Mouse (Mus musculus): ENCODE results near the gene Ift80.

Ift80 gene

GRCm38 (mm10) chr3:68895426-68895825 lies 108.9 kb downstream of the Ift80 start:
- no peak overlapping the region for H3K4me3 ChIP-seq (replicated peaks; ENCODE audit: low read length)
- no peaks in the 10 kb centered on the region for H3K9me3 ChIP-seq (ENCODE audit: low read length)
- H3K4me1 ChIP-seq (replicated peaks; ENCODE audit: low read depth, low read length) = peaks cover 13% of the 10 kb centered on the region
- H3K27me3 ChIP-seq (ENCODE audit: insufficient read depth, low read length) = no peaks in the 10 kb centered on the region
- no peak for TF ChIP-seq NANOG (IDR thresholded peaks at IDR 0.05; ENCODE audit: borderline replicate concordance, low read length)
- TF ChIP-seq CTCF (conservative IDR thresholded peaks at IDR 0.05; ENCODE audit: low read length) = no peak
- no peak for TF ChIP-seq POU5F1 (IDR thresholded peaks at IDR 0.05; ENCODE audit: borderline replicate concordance, low read length)
- no peaks in the 10 kb centered on the region; the same call in 1 of the 2 replicates for H3K36me3 ChIP-seq (ENCODE audit: insufficient read depth, low read length)

GRCm38 (mm10) chr3:68886845-68887244 lies 117.5 kb downstream of the Ift80 start:
- no peak for TF ChIP-seq POU5F1 (IDR thresholded peaks at IDR 0.05; ENCODE audit: borderline replicate concordance, low read length)
- no peak for TF ChIP-seq NANOG (IDR thresholded peaks at IDR 0.05; ENCODE audit: borderline replicate concordance, low read length)
- no peak for TF ChIP-seq CTCF (conservative IDR thresholded peaks at IDR 0.05; ENCODE audit: low read length)
- no peaks in the 10 kb centered on the region for H3K4me1 ChIP-seq (replicated peaks; ENCODE audit: low read depth, low read length)
- H3K27me3 ChIP-seq (ENCODE audit: insufficient read depth, low read length) = no peaks in the 10 kb centered on the region
- H3K4me3 ChIP-seq (replicated peaks; ENCODE audit: low read length) = no peak overlapping the region
- H3K36me3 ChIP-seq (ENCODE audit: insufficient read depth, low read length) = no peaks in the 10 kb centered on the region
- no peaks in the 10 kb centered on the region for H3K9me3 ChIP-seq (ENCODE audit: low read length)

- H3K4me3 ChIP-seq (replicated peaks; ENCODE audit: low read length) = no peak overlapping the region
- no peak for TF ChIP-seq CTCF (conservative IDR thresholded peaks at IDR 0.05; ENCODE audit: low read length)
- TF ChIP-seq POU5F1 (IDR thresholded peaks at IDR 0.05; ENCODE audit: borderline replicate concordance, low read length) = no peak
- no peak for TF ChIP-seq NANOG (IDR thresholded peaks at IDR 0.05; ENCODE audit: borderline replicate concordance, low read length)
- H3K9me3 ChIP-seq (ENCODE audit: low read length) = no peaks in the 10 kb centered on the region
- H3K27me3 ChIP-seq (ENCODE audit: insufficient read depth, low read length) = peaks cover 36% of the 10 kb centered on the region
- peaks cover 6% of the 10 kb centered on the region for H3K4me1 ChIP-seq (replicated peaks; ENCODE audit: low read depth, low read length)
- no peaks in the 10 kb centered on the region for H3K36me3 ChIP-seq (ENCODE audit: insufficient read depth, low read length)
These were observed 130.3 kb downstream of the Ift80 start for GRCm38 (mm10) chr3:68874079-68874478.

GRCm38 (mm10) chr3:68870568-68870950 lies 133.8 kb downstream of the Ift80 start:
- H3K36me3 ChIP-seq (ENCODE audit: insufficient read depth, low read length) = no peaks in the 10 kb centered on the region
- H3K27me3 ChIP-seq (ENCODE audit: insufficient read depth, low read length) = peaks cover 65% of the 10 kb centered on the region
- H3K9me3 ChIP-seq (ENCODE audit: low read length) = no peaks in the 10 kb centered on the region
- H3K4me1 ChIP-seq (replicated peaks; ENCODE audit: low read depth, low read length) = peaks cover 14% of the 10 kb centered on the region
- TF ChIP-seq POU5F1 (IDR thresholded peaks at IDR 0.05; ENCODE audit: borderline replicate concordance, low read length) = no peak
- no peak for TF ChIP-seq NANOG (IDR thresholded peaks at IDR 0.05; ENCODE audit: borderline replicate concordance, low read length)
- TF ChIP-seq CTCF (conservative IDR thresholded peaks at IDR 0.05; ENCODE audit: low read length) = no peak
- peak overlapping the region; percentile 82 for H3K4me3 ChIP-seq (replicated peaks; ENCODE audit: low read length)

GRCm38 (mm10) chr3:68869691-68870567 lies 134.4 kb downstream of the Ift80 start:
- peak overlapping the region; percentile 82 for H3K4me3 ChIP-seq (replicated peaks; ENCODE audit: low read length)
- H3K9me3 ChIP-seq (ENCODE audit: low read length) = no peaks in the 10 kb centered on the region
- TF ChIP-seq POU5F1 (IDR thresholded peaks at IDR 0.05; ENCODE audit: borderline replicate concordance, low read length) (no peak), CTCF (conservative IDR thresholded peaks at IDR 0.05; ENCODE audit: low read length) (no peak), NANOG (IDR thresholded peaks at IDR 0.05; ENCODE audit: borderline replicate concordance, low read length) (no peak)
- H3K27me3 ChIP-seq (ENCODE audit: insufficient read depth, low read length) = peaks cover 66% of the 10 kb centered on the region
- no peaks in the 10 kb centered on the region for H3K36me3 ChIP-seq (ENCODE audit: insufficient read depth, low read length)
- H3K4me1 ChIP-seq (replicated peaks; ENCODE audit: low read depth, low read length) = peaks cover 14% of the 10 kb centered on the region

DNA sequence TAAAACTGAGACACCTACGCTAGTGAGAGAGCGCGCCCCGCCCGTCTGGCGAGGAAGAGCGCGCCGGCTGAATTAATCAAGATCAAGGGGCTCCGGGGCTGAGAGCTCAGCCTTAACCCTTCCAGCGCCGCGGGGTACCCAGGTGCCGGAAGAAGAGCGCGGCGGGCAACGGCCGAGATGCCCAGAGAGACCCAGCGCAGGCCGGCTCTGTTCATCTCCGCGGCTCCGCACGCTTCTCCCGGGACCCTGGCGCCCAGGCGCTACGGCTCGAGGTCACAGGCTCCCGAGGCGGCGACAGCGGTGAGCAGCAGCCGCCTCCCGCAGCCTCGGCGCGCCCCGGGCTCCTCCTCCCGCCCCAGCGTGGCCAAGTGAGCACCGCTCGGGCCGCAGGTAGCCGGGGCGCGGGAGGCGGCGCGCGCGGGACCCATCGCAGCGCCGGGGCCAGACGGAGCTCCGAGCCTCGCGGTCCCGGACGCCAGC lies 135.1 kb downstream of the Ift80 start, which contains the start of gene 1110032F04Rik:
Gene 1110032F04Rik, plus strand, starts transcription at position 376 of the 480 bp plus-strand sequence.
- TF ChIP-seq CTCF (conservative IDR thresholded peaks at IDR 0.05; ENCODE audit: low read length) (no peak), NANOG (IDR thresholded peaks at IDR 0.05; ENCODE audit: borderline replicate concordance, low read length) (no peak), POU5F1 (IDR thresholded peaks at IDR 0.05; ENCODE audit: borderline replicate concordance, low read length) (no peak)
- Histone ChIP-seq H3K27me3 (ENCODE audit: insufficient read depth, low read length) (peaks cover 66% of the 10 kb centered on the region), H3K4me1 (replicated peaks; ENCODE audit: low read depth, low read length) (peaks cover 14% of the 10 kb centered on the region), H3K9me3 (ENCODE audit: low read length) (no peaks in the 10 kb centered on the region), H3K4me3 (replicated peaks; ENCODE audit: low read length) (peak within 1 kb of the TSS; percentile 82), H3K36me3 (ENCODE audit: insufficient read depth, low read length) (no peaks in the 10 kb centered on the region)

- no peaks in the 10 kb centered on the region for H3K4me1 ChIP-seq (replicated peaks; ENCODE audit: low read depth, low read length)
- no peak for TF ChIP-seq NANOG (IDR thresholded peaks at IDR 0.05; ENCODE audit: borderline replicate concordance, low read length)
- no peak for TF ChIP-seq POU5F1 (IDR thresholded peaks at IDR 0.05; ENCODE audit: borderline replicate concordance, low read length)
- no peak for TF ChIP-seq CTCF (conservative IDR thresholded peaks at IDR 0.05; ENCODE audit: low read length)
- H3K36me3 ChIP-seq (ENCODE audit: insufficient read depth, low read length) = no peaks in the 10 kb centered on the region
- H3K9me3 ChIP-seq (ENCODE audit: low read length) = no peaks in the 10 kb centered on the region
- no peak overlapping the region for H3K4me3 ChIP-seq (replicated peaks; ENCODE audit: low read length)
- no peaks in the 10 kb centered on the region for H3K27me3 ChIP-seq (ENCODE audit: insufficient read depth, low read length)
These were observed 152.0 kb downstream of the Ift80 start for GRCm38 (mm10) chr3:68852414-68852813.

DNA sequence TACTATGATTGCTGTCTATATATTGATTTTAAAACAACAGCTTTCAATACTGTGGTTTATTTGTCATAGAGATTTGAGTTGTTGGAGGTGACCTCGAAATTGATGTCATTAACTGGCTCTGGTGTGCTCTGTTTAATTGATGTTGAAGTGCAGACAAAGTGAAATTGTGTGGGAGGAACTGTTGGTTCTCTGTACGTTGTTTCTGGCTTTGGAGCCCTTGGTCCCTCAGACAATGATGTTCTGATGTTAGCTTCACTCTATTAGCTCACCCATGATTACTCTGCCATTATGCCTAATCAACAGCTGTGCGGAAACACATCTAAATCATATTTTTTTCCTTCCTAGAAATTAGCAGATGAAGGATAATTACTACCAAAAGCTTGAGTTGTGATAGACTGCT lies 156.0 kb downstream of the Ift80 start:
- Histone ChIP-seq H3K4me1 (replicated peaks; ENCODE audit: low read depth, low read length) (no peaks in the 10 kb centered on the region), H3K27me3 (ENCODE audit: insufficient read depth, low read length) (no peaks in the 10 kb centered on the region), H3K9me3 (ENCODE audit: low read length) (peaks cover 21% of the 10 kb centered on the region), H3K36me3 (ENCODE audit: insufficient read depth, low read length) (no peaks in the 10 kb centered on the region), H3K4me3 (replicated peaks; ENCODE audit: low read length) (no peak overlapping the region)
- TF ChIP-seq CTCF (conservative IDR thresholded peaks at IDR 0.05; ENCODE audit: low read length) (no peak), NANOG (IDR thresholded peaks at IDR 0.05; ENCODE audit: borderline replicate concordance, low read length) (no peak), POU5F1 (IDR thresholded peaks at IDR 0.05; ENCODE audit: borderline replicate concordance, low read length) (no peak)
